Mouse (Mus musculus) liver, adult 2 months (tissue): ENCODE measurements around the gene Hdlbp.

Experiments
- CTCF ChIP-seq: fragments of 200-500 bp; IDR thresholded peaks from 2 replicates; pipeline ENCODE4 v1.5.1; 2011; ENCODE audit warnings: low read depth, low read length, control low read depth
- POLR2A ChIP-seq: fragments of 200-500 bp; IDR thresholded peaks from 2 replicates; pipeline ENCODE4 v1.6.1; 2011; ENCODE audit warnings: low read length, control low read depth; ENCODE audit not compliant: insufficient read depth; ENCODE audit errors: extremely low read depth

GRCm38 (mm10) chr1:93465746-93466145, 12.9 kb downstream of the Hdlbp start:
- TF ChIP-seq CTCF: no peak
- no peak for TF ChIP-seq POLR2A
